Mouse (Mus musculus) cortical plate, adult 2 months (tissue): ENCODE measurements around the gene Map10.

ENCODE experiments used
- CTCF ChIP-seq: fragments of 200-500 bp; IDR thresholded peaks from 2 replicates; pipeline ENCODE4 v1.5.1; 2011; ENCODE audit warnings: mild to moderate bottlenecking, control low read depth, low read length; ENCODE audit not compliant: insufficient read depth; ENCODE audit errors: extremely low read depth
- POLR2A ChIP-seq: fragments of 200-500 bp; IDR thresholded peaks from 2 replicates; pipeline ENCODE4 v1.6.1; 2011; ENCODE audit warnings: mild to moderate bottlenecking, low read length, control low read depth; ENCODE audit not compliant: insufficient read depth; ENCODE audit errors: extremely low read depth

- TF ChIP-seq CTCF (no peak), POLR2A (no peak)
These were observed 29.9 kb downstream of the Map10 start for GRCm38 (mm10) chr8:125699391-125700025.
